Mouse (Mus musculus) monocyte, adult 2 months (primary cell): ENCODE measurements around the gene Dyx1c1.
A peak's percentile ranks its signal among the peaks of the same experiment; 100 is the strongest.

Experiments
- DNase-seq, 2 experiments: peaks; one replicate each; pipeline ENCODE4 v3.0.0; 2022; ENCODE audit warnings: low spot score in 2 of 2, low read depth in 1 of 2

Dyx1c1 gene

DNA sequence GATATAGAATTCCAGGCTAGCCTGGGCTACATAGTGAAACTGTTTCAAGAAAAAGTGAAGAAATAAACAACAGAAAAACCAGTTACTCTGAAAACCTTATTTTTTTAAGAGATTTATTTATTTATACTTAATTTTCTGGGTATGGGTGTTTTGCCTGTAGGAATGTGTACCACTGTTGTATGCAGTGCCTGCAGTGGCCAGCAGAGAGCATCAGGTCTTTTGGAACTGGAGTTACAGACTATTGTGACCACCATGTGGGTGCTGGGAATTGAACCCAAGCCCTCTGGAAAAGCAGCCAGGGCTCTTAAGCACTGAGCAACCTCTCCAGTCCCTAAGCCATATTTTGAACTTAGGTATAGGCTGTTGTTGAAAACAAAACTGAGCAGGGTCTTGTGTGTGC, 14.4 kb downstream of the Dyx1c1 start:
- DNase-seq: no peak

DNA sequence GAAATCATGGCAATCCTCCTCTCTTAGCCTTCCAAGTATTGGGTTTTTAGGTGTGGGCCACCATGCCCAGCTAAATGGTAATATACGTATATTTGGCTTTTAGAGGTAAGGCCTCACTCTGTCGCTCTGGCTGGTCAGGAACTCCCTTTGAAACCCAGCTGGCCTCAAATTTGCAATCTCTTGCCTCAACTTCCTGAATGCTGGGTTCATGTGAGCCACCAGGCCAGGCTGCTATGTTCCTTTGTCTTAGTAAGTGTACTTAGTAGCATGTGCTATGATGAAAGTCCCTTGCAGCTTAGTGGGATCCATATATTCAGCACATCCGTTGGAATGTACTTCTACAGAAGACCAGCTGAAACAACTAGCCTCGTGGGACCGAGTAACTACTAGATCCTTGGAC, 16.1 kb downstream of the Dyx1c1 start:
- no peak for DNase-seq

DNA sequence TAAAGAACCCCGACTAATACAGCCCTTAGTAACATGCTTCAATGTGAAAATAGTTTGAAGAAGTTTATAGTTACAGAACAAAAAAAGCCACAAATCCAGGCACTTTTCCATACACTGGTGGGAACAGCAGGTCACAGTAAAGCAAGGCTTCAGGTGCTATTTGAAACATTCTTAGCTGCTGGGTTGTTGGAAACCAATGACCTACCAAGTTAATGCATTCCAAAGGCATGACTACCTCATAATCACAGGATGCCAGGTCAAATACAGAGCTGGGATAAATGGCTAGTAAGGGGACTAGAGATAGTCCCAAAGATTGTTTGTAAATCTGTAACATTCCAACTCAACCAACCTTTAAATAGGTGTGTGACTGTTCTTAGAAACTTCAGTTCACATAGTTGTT, 16.7 kb downstream of the Dyx1c1 start:
- DNase-seq: no peak

DNA sequence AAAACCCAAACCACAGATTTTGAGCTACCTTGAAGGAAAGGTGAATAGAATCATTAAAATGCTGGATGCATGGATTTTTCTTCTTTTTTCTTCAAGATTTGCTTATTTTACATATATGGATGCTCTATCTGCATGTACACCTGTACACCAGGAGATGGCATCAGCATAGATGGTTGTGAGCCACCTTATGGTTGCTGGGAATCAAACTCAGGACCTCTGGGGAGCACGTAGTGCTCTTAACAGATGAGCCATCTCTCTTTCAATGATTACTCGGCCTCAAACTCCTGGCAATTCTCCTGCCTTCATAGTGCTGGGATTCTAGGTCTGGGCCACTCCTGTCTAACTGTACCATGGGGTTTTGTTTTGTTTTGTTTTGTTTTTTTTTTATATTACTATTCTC, 24.5 kb downstream of the Dyx1c1 start:
- no peak for DNase-seq

DNA sequence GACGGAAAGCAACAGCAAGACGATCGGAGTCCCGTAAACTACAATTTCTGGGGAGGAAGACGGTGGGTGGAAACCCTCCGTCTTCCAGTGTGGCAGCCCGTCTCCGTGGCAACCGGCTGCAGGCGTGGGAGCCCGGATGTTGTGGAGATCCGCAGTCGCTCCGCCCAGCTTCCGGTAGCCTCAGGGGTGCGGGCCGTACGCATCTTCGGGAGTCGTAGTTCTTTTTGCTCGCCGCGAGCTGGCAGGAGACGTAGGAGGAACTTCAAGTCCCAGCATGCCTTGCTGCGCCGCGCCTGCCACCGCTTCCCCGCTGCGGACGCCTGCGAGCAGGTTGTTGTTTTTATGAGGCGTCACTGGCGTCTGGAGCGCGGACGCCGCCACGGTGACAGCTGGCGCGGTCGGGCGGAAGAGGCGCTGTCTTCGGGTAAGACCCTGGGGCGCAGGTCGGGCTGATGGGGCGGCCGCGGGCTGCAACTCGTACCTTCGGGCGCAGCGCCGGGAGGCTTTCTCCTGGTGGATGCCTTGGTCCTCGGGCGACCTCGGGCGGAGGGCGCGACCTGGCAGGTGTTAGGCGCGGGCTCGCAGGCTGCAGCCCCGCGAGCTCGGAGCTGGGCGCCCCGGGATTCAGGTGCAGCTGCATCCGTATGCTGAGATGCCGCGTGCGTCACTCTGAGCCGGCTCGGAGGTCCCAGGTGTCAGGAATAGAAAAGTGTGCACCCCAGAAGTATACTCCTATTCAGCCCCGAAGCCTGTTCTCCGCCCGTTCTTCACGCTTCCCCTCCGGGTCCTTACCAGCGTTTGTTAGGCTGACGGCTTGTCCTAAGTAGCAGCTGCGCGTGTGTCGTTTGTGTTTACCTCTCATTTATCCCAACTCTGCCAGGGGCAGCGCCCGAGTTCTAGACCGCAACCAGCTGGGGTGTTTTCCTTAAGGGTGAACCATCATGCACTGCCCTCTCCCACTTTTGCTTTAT, 26.9 kb downstream of the Dyx1c1 start, which contains the start of the genes Ccpg1os and Ccpg1:
Gene Ccpg1os (minus strand): TSS at position 133 of the 971 bp plus-strand sequence.
Gene Ccpg1 (plus strand): TSS at position 180 of the 971 bp plus-strand sequence.
- peak; percentile 90 to 92 for DNase-seq

DNA sequence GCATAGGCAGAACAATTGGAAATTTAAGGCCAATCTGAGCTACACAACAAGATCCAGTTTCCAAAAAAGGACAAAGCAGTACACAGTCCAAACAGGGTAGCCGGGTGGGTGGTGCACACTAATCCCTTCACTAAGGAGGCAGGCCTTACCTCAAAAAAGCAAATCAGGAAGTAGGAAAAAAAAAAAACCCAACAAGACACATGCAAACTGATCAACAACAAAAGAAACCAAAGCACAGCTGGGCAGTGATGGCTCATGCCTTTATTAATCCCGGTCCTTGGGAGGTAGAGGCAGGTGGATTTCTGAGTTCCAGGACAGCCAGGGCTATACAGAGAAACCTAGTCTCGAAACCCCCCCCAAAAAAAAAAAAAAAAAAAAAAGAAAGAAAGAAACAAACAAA, 29.1 kb downstream of the Dyx1c1 start:
- no peak for DNase-seq

DNA sequence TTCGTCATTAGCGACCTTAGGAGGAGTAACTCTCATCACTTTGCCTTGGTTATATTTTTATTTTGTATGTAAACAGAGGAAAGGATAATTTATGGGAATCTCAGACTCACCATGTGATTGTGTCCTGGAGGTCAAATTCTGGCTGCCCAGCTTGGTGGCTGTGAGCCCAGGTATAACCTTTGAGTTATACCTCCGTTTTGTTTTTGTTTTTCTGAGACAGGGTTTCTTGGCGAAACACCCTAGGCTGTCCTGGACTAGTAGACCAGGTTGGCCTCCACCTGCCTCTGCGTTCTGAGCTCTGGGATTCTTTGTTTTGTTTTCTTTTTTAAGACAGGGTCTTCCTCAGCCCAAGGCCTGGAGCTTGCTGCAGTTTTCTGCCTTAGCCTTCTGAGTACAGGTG, 30.1 kb downstream of the Dyx1c1 start:
- DNase-seq: no peak

DNA sequence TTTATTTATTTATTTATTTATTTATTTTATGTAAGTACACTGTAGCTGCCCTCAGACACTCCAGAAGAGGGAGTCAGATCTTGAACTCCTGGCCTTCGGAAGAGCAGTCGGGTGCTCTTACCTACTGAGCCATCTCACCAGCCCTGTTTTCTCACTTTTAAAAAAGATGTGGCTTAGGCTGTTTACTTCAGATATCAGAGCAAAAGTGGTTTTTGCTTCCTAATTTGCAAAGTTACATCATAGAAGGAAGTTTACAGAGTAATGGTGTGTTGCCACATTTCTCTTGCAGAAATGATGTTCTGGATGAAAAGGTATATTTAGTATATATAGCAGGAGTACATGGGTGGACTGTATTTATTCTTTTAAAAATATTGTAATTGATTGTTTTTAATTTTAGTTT, 32.8 kb downstream of the Dyx1c1 start:
- DNase-seq: no peak

DNA sequence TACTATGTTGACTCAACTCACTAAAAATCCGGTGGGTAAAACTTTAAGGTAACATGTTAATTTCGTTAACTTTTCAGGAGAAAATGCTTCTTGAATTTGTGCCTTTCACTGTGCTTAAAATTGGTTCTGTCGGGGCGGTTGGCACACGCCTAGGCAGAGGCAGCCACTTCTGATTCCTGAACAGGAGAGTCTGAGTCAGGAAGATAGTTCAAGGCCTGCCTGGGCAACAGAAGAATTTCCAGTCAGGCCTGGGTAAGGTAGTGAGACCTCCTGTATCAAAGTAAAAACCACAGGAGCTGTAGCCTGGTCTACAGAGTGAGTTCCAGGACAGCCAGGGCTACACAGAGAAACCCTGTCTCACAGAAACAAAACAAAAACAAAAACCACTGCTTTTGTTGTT, 34.0 kb downstream of the Dyx1c1 start:
- no peak for DNase-seq

DNA sequence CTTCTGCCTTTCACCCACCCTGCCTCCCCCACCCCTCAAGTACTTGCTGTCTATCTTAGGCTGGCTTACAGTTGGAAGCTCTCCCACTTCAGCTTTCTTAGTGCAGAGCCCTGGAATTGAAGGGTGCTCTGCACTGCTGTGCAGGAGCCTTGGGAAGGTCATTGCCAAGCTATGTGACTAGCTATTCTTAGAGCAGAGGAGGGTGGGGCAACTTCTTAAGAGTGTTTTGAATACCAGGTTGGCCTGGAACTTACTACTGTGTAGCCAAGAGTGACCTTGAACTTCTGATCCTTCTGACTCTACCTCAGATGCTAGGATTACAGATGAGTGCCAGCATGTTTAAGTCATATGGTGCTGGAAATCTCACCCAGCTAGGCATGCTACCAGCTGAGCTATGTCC, 37.6 kb downstream of the Dyx1c1 start:
- no peak for DNase-seq

DNA sequence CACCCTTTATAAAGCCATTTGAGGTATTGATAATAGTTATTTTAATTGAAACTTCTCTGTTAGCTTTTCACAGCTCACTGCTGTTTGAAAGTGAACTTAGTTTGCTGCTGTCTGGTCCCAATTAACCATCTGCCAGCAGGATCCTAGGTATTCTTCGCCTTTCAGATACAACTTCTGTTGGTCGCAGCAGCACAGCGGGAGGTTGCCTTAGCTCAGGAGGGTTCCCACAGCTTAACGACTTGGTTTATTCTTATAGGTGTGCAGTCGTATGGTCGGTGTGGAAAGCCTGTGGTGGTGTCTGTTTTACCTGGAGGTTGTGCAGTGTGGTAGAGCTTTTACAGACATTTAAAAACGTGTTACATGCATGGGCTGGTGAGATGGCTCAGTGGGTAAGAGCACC, 38.2 kb downstream of the Dyx1c1 start:
- no peak for DNase-seq

DNA sequence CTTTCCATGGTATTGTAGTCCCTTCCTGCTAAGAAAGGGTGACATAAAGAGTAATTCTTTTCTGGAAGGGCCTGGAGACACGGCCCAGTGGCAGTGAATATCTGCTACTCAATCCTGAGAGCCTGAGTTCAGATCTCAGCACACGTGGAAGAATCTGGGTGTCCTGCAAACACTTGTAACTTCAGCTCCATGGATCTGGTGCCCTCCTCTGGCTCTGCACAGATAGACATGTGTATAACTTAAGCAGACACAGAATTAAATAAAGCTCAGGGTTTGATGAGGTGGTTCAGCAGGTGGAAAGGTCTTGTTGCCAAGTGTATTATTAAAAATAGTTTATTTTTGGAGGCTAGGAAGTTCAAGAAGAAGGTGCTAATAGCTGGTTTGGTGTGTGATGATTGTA, 41.9 kb downstream of the Dyx1c1 start:
- no peak for DNase-seq

DNA sequence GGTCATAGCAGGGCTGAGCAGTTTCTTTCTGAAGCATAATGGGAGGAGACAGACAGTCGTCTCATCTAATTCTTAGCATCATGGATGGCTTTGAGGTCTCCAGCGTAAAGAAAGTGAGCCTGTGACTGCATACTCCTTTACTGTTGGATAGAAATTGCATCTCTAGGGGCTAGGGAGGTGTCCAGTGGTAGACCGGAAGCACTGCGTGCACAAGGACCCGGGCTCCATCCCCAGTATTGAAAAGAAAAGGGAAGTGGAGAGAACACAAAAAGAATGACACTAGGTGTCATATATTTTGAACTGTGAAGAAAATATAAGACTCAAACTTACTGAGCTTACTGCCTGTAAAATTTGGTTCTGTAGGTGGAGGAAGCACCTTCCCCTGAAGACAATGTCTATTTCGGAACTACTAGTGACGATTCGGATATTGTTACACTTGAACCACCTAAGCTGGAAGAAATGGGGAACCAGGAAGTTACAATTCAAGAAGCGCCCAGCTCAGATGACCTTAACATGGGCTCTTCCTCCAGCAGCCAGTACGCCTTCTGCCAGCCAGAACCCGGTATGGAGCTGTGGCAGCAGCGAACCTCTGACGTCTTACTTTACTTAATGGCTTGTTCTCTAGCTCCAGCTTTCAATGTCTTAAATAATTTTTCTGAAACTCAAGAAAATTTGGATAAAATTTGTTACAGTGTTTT, 42.9 kb downstream of the Dyx1c1 start:
- peak in 1 of 2 experiments; percentile 8 for DNase-seq

DNA sequence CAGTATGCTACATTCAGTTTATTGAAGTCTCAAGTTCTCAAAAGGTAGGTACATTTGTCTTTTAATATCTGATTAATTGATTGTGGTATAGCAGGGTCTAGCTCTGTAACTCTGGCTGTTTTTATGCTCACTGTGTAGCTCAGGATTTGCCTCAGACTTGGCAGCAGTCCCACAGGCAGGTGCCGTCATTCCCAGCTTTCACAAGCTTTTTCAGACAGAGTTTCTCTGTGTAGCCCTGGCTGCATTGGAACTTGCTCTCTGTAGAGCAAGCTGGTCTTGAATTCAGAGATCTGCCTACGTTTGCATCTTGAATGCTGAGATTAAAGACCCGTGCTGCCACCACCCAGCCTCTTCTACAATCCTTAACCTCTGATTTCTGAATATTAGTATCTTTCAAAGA, 43.6 kb downstream of the Dyx1c1 start:
- DNase-seq: no peak

DNA sequence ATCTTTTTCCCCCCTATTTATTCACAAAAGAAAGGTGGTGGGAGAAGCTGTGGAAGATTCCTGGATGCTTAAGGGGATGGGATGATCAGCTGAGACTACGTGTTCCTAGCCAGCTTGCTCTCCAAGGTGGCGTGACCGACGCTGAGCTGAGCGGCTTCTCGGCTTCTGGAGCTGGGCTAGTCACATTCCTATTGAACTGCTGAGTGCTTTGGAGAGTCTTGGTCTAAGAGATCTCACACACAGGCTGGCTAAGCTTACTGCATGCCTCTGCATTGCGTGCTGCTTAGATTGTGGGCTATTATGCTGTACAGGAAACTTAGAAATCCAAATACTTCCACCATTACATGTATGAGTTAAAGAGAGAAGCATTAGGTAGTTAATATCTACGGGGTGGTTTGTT, 45.5 kb downstream of the Dyx1c1 start:
- DNase-seq: no peak

DNA sequence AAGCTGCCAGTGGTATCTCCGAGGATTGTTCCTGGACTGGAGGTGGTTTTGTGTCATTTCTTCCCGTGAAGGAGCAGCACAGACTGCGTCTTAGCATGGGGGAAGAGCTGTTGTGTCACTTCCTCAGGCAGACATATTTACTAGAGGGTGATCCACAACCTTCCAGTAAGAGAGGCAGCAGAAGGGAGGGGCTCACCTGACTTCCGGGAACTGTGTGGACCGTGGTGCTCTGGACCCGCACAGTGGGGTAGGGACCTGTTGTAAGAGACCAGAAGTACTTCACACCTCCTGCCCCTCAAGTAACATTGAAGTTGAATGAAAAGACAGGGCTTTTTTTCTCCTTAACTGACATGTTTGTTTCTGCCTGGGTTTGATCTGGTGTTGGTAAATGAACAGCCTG, 46.5 kb downstream of the Dyx1c1 start:
- no peak for DNase-seq

DNA sequence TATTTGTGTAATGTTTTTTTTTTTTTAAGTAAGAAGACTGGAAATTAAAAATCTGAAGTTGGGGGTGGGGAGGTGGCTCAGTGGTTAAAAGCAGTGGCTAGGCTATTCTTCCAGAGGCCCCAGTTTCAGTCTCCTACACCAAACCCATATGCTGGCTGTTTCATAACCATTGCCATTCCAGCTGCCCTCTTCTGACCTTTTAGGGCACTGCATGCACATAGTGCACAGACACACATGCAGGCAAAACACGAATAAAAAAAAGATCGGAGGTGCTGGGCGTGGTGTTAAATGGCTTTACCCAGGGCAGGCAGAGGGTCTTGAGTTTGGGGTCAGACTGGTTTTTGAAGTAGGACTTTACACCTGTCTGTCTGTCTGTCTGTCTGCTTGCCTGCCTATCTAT, 47.6 kb downstream of the Dyx1c1 start:
- no peak for DNase-seq

DNA sequence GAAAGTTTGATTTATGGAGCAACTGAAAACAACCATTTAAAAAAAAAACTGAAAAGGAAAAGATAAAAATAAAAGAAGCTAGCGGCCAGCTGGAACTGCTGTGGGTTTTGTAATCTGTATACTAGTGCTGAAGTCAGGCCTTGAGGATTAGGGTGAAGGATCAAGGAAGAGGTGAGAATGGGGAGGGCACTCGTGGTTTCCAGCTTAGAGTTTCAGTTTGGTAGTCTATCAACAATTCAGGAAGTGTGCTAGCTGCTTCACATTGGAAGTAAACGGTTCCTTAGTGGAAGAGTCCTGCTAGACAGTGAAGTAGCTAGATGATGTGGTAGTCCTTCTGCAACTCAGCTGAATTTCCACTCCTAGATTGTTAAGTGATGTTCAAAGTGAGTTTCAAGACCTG, 49.8 kb downstream of the Dyx1c1 start:
- DNase-seq: no peak

DNA sequence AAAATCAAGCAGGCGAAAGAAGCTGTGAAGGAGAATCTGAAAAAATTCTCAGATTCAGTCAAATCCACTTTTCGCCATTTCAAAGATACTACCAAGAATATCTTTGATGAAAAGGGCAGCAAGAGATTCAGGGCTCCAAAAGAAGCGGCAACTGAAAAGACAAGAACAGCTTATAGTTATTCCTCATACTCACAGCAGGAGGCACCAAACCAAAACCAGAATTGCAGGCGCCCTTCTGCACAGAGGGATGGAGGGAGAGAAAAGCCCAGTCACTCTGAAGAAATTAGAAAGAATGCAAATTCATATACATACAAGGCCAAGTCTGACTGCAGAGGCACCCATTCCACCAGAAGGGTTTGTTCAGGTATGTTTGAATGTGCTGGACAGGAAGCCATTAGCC, 54.0 kb downstream of the Dyx1c1 start:
- no peak for DNase-seq

DNA sequence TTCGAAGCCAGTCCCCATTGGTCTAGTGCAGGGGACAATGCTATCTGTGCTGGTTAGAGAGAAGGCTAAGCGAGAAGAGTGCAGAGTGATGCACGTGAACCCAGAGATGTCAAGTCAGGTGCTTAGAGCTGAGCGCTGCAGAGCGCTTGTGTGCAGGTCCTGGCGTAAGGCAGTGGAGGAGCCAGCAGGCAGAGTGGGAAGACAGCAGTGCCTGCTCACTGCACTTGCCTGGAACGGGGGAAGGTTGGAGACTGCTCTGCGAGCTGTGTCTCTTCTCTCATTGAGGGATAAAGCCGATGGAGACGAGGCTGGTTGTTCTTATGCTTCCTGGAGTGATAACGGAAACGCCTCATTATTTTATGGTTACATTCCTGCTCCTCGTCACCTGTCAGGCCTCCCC, 56.1 kb downstream of the Dyx1c1 start:
- no peak for DNase-seq

DNA sequence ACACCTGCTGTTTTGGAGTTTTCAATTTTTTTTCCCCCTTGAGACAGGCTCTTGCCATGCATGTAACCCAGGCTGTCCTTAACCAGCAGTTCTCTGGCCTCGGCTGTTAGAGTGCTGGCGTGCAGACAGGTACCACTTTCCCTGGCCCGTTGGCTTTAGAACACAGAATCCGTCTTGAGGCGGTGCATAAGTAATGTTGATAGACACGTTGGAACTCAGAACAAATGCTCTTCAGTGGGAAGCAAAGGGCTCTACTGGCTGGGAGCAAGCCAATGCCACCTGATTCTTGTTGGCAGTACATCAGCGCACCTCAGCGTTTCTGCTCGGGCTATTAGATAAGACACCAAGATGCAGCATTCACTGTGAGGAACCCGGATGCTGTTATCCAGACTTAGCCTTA, 61.3 kb downstream of the Dyx1c1 start:
- no peak for DNase-seq

DNA sequence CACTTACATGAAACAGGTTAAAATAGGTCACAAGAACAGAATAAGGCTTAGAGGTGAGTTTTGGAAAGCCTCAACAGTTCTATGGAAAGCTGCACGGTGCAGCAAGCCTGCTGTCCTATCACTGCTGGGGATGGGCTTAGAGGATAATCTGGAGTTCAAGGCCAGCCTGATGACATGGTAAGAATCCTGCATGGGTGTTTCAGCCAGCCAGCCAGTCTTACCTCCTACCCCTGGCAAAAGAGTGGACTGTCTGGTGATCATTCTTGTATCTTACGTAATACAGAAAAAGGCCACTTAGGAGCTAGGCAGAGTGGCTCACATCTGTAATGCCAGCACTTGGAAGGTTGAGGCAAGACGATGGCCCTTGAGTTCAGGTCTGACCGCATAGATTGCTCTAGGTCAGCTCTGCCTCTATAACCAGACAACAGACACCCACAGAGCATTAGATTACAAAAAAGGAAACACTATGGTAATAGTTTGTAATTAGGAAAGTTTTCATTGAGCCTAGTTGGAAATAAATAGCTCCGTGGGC, 62.0 kb downstream of the Dyx1c1 start:
- no peak for DNase-seq
